Mouse (Mus musculus) cerebellum, adult 2 months (tissue): Measurements from ENCODE around the gene Msi2. TPM values are rescaled to one million over a fixed set of nuclear protein-coding genes. Genes with fewer than 3 reads are reported as not detected.
A peak's percentile ranks its signal among the peaks of the same experiment; 100 is the strongest.

Experiments used
- DNase-seq, 2 experiments: peaks; one replicate each; pipeline ENCODE4 v3.0.0; 2021
- H3K27ac ChIP-seq: fragments of 200-500 bp; 2 replicates; pipeline ENCODE4 v1.5.1; 2012; ENCODE audit warnings: low read length, control low read depth, inconsistent platforms; ENCODE audit not compliant: insufficient read depth
- H3K27me3 ChIP-seq: fragments of 200-500 bp; 2 replicates; pipeline ENCODE4 v1.6.1; 2012; ENCODE audit warnings: inconsistent platforms, mild to moderate bottlenecking, low read length, moderate library complexity; ENCODE audit not compliant: control insufficient read depth, insufficient read depth
- H3K4me1 ChIP-seq: fragments of 200-500 bp; 2 replicates; pipeline ENCODE4 v1.6.1; 2011; ENCODE audit warnings: low read length; ENCODE audit not compliant: control insufficient read depth, insufficient read depth
- H3K4me3 ChIP-seq: fragments of 200-500 bp; replicated peaks from 2 replicates; pipeline ENCODE3; 2011; ENCODE audit warnings: mild to moderate bottlenecking, low read depth, low read length, control low read depth; ENCODE audit not compliant: insufficient read depth
- CTCF ChIP-seq: fragments of 200-500 bp; IDR thresholded peaks from 2 replicates; pipeline ENCODE4 v1.5.1; 2011; ENCODE audit warnings: low read depth, mild to moderate bottlenecking, control low read depth, low read length, moderate library complexity, borderline replicate concordance; ENCODE audit not compliant: insufficient read depth
- POLR2A ChIP-seq: fragments of 200-500 bp; IDR thresholded peaks from 2 replicates; pipeline ENCODE4 v1.6.1; 2011; ENCODE audit warnings: low read length, control low read depth, borderline replicate concordance; ENCODE audit not compliant: insufficient read depth
- WGBS: fragments of 180-500 bp; shearing (Covaris S2); methylation state at CpG from one replicate; pipeline ENCODE4 v1.1.7; 2018; 5-methylcytosine and 5-hydroxymethylcytosine counted together
- polyA plus RNA-seq: library from polyadenylated mRNA; depleted of rRNA; stranded (reverse); fragments of >200 nt; gene quantifications from 2 replicates; pipeline ENCODE4 v1.2.3, GENCODE M21; 2012

Gene Msi2
- polyA plus RNA-seq, 1 experiment = 87.3 TPM

DNA sequence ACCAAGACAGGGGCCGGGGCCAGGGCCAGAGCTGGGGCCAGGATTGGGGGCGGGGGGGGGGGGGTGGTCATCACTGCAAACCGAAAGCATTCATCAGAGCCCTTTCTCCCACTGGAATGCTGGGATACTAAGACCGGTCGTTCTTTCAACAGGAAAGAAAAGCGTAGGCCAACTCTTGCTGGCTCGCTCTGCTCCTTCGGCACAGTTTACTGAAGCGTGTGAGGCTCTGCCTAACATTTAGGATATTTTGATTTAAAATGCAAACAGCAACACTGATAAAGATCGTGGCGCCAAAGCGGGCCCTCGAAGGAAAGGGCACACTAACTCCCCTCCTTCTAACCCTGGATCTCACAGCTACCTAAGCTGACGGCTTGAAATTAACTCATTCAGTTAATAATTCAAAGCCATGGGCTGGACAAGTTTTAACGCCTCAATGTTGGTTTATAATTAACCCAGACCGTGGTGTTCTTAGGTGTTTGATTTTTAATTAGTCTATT lies 100.3 kb downstream of the Msi2 start:
- DNase-seq = no peak
- no peaks in the 10 kb centered on the region for H3K27me3 ChIP-seq
- peaks cover 28% of the 10 kb centered on the region for H3K4me1 ChIP-seq
- no peak overlapping the region for H3K4me3 ChIP-seq
- H3K27ac ChIP-seq = no peak overlapping the region
- 55% methylated on average over 16 of the region's 16 CpGs for WGBS
- TF ChIP-seq POLR2A (no peak), CTCF (no peak)

DNA sequence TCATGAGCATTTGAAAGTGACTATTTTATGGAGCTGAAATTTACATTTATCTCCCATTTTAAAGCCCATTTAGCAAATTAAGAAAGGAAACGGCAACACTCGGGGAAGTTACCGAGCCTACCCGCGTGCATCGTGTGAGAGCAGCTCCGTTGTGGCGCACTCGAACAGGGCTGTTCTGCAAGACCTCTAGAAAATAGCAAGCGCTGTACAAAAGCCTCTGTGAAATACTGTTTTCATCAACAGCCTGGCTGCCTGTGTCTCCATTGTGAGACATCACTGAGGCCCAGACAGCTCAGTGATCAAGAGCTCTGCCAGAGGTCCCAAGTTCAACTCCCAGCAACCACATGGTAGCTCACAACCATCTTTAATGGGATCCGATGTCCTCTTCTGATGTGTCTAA lies 100.9 kb downstream of the Msi2 start:
- Histone ChIP-seq H3K27ac (no peak overlapping the region), H3K27me3 (no peaks in the 10 kb centered on the region), H3K4me3 (no peak overlapping the region), H3K4me1 (peaks cover 28% of the 10 kb centered on the region)
- TF ChIP-seq CTCF (no peak), POLR2A (no peak)
- DNase-seq = no peak
- 94% methylated on average over 11 of the region's 11 CpGs for WGBS

DNA sequence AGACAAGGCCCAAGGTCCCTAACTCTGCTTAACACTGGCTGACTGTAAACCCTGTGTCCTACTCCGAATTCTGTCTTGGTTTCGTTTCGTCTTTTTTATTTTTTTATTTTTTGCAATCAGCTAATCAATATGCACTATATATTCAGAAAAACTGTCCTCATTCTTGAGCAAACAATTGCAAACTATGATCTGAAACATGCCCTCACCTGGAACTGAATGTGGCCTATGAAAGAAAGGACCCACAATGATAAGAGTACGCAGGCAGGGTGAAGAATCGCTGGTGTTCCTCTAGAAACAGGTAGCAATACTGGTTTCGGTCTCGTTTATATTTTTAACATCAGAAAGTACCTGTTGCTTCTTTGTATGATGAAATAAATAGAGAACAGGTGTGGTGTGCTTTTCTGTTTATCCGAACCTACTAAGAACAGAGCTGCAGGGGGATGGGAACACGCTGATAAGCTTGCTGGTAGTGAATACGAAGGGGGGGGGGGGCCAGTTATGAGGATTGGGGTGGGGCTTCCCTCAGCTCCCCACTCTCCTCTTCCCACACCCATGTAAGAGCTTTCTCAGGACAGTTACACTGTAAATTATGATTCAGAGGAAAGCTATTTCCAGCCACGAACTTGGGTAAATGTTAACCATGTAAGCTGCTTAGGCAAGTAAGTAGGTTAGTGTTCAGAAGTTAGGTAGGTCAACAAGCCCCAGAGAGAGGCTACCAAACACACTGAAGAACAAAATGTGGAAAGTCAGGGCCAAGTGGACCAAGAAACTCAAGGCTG lies 103.6 kb downstream of the Msi2 start:
- Histone ChIP-seq H3K27me3 (no peaks in the 10 kb centered on the region), H3K4me3 (no peak overlapping the region), H3K27ac (no peak overlapping the region), H3K4me1 (peaks cover 15% of the 10 kb centered on the region)
- no peak for DNase-seq
- WGBS = 90% methylated on average over 11 of the region's 11 CpGs
- TF ChIP-seq POLR2A (no peak), CTCF (no peak)

DNA sequence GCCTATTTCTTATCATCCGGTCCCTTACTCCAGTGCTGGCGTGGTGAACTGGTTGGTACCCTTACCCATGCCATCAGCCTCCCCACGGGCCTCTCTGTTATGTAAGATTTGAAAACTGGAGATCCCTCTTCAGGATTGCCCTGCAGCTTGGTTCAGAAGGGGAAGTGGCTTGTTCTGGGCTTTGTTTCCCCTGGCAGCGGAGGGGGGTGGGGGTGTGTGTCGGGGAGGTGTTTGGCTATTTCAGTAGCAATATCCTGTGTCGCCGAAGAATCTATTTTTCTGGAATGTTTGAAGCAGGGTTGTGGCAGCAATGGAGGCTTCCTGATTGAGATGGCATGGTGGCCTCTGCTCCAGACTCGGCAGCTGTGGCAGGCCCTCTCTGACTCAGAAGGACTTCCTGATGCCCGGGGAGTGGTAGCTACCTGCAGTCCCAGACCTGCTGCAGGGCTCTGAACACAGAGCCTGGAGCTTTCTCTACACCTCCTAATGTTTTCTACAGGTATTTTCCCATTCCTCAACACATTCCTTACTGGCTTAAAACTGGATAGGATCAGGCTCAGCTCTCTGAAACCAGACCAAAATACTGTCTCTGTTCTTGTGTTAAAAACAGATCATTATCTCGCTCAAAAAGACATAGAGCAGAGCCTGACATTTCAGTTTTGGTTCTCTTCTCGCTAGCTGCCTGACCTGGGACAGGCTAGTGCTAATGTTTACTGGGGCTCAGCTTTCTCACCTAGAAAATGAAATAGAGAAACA lies 104.4 kb downstream of the Msi2 start:
- no peak for DNase-seq

DNA sequence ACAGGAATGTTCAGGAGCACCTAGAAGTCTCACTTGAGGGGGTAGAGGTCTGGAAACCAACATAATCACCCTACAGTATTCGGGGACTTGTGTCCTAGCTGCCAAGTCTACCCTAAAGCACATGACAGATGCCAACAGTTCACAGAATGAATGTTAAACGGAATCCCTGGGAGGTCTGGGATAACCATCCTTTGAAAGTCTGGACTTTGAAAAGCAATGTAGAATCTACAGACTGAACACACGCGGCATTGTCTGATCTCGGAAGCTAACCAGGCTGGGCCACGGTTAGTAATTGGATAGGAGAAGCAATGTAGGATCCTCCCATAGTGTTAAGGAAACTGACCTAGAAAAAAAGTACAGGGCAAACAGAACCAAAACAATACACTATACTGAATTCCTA lies 105.3 kb downstream of the Msi2 start:
- Histone ChIP-seq H3K27me3 (no peaks in the 10 kb centered on the region), H3K27ac (no peak overlapping the region), H3K4me3 (no peak overlapping the region), H3K4me1 (peaks cover 4% of the 10 kb centered on the region; the same call in 1 of the 2 replicates)
- TF ChIP-seq POLR2A (no peak), CTCF (no peak)
- no peak for DNase-seq
- 34% methylated on average over 6 of the region's 6 CpGs for WGBS

More for the DNA sequence above, 104.4 kb downstream of the Msi2 start:
- WGBS = 74% methylated on average over 11 of the region's 11 CpGs
- H3K27me3 ChIP-seq = no peaks in the 10 kb centered on the region
- H3K4me3 ChIP-seq = no peak overlapping the region
- peaks cover 9% of the 10 kb centered on the region for H3K4me1 ChIP-seq
- H3K27ac ChIP-seq = peak overlapping the region; percentile 36; the same call in 1 of the 2 replicates
- TF ChIP-seq POLR2A = no peak
- no peak for TF ChIP-seq CTCF

DNA sequence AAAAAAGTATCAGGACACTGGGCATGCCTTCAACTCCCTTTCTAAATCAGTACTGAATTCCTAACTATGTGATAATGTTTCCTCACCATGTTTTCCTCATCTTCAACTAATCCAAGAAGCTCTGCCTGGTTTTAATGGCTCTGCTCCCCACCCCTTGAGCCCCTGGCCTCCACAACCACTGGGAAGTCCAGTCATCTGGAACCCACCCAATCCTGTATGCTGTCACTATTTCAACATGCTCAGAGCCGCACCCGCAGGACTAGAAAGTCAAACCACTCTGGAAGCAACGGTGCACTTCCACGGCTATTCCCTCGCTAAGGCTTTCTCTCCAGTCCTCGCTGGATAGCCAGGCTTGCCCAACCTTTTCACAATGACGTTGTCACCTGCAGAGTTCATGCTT lies 106.2 kb downstream of the Msi2 start:
- no peak overlapping the region for H3K27ac ChIP-seq
- no peaks in the 10 kb centered on the region for H3K27me3 ChIP-seq
- H3K4me1 ChIP-seq = peaks cover 4% of the 10 kb centered on the region; the same call in 1 of the 2 replicates
- no peak for DNase-seq
- TF ChIP-seq POLR2A (no peak), CTCF (no peak)
- H3K4me3 ChIP-seq = no peak overlapping the region
- 91% methylated on average over 7 of the region's 7 CpGs for WGBS

DNA sequence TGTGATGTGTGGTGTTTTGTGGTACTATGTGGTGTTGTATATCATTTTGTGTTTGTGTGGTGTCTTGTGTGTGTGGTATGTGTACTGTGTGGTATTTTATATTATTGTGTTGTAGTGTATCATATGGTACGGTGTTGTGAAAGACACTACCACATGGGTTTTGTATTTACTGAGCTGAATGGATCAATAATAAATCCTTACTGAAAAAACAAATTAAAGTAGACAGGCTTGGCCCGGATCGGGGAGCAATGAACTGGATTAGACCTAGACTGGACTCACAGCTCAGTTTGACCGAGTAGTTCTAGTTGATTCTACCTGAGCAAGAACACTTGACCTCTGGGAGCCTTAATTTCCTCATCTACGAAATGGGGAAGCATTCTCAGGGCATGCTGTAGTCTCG lies 107.5 kb downstream of the Msi2 start:
- 94% methylated on average over 6 of the region's 6 CpGs for WGBS

DNA sequence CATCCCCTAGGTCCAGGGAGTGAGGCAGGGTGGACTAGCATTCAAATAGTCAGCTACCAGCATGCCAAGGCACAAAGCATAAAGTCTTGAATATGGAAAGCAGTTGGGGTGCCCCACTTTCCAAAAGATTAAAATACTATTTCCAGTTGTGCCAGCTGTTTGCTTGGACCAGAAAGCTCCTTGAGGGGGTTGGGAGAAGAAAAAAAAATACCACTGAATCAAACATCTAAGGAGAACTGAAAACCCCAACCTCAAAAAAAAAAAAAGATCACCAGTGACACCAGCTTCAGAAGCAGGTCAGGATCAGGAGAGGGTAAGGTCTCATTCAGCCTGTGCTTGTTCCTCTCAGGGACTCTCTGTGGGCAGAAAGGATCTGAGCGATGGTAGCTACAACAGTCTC lies 108.2 kb downstream of the Msi2 start:
- Histone ChIP-seq H3K27me3 (no peaks in the 10 kb centered on the region), H3K4me1 (peaks cover 4% of the 10 kb centered on the region; the same call in 1 of the 2 replicates), H3K4me3 (no peak overlapping the region), H3K27ac (no peak overlapping the region)
- DNase-seq = no peak
- TF ChIP-seq POLR2A (no peak), CTCF (no peak)
- WGBS = 92% methylated on average over 1 of the region's 1 CpGs

More for the DNA sequence above, 107.5 kb downstream of the Msi2 start:
- Histone ChIP-seq H3K27me3 (no peaks in the 10 kb centered on the region), H3K27ac (no peak overlapping the region), H3K4me1 (peaks cover 4% of the 10 kb centered on the region; the same call in 1 of the 2 replicates), H3K4me3 (no peak overlapping the region)
- no peak for DNase-seq
- TF ChIP-seq CTCF = no peak
- TF ChIP-seq POLR2A = no peak
